31 mouse cellular contexts compared by ENCODE assay signal in the genomic region with DNA sequence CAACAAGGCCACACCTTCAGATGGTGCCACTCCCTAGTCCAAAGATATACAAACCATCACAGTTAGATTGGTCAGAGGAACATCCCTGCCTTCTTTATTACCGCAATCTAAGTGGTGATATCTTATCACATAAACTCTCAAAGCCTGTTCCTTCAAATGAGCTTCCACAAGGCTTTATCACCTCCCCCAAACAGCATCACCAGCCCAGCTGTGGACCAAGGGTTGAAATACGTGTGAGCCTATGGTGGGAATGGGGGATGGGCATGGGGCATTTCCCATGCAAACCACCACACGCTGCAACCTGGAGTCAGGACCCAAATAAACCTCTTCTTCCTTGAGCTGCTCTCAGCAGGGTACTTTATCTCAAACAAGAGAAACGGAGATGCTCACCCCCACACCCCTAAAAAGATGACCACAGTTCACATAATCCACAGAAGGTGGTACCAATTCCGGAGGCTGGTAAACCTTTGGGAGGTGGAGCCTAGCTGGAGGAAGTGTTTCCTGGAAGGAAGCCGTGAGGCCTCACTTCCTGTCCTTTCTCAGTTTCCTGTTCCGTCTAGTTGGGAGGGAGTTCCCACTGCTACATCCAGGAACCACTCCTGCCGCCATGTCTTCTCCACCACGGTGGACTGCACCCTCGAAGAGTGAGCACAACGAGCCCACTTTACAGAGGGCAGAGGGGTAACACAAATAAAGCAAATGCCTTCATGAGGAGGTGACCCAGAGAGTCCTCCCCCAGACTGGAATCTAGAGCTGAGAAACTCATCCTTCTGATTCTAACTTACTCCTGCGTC. TPM values are rescaled to one million over a fixed set of nuclear protein-coding genes. Genes with fewer than 3 reads are reported as not detected.
"Had no signal": no experiment of that assay in that cellular context is flagged by ENCODE, and none has a peak within 500 bp of the region (broad histone marks: within the 10 kb centered on the region; RNA-seq: fewer than 3 reads in every experiment).

No protein-coding gene starts in this region.

- ATAC-seq: forebrain, embryonic 13.5 days; forebrain, embryonic 14.5 days; forebrain, embryonic 15.5 days; forebrain, embryonic 16.5 days; forebrain, postnatal 0 days had no signal

- H3K27ac ChIP-seq: embryonic facial prominence, embryonic 10.5 days; embryonic facial prominence, embryonic 12.5 days; embryonic facial prominence, embryonic 13.5 days; embryonic facial prominence, embryonic 15.5 days; forebrain, embryonic 10.5 days; forebrain, embryonic 12.5 days; forebrain, embryonic 13.5 days; forebrain, embryonic 15.5 days; gastrocnemius, adult 2 months had no signal

- H3K4me3 ChIP-seq: embryonic facial prominence, embryonic 10.5 days; embryonic facial prominence, embryonic 12.5 days; embryonic facial prominence, embryonic 13.5 days; embryonic facial prominence, embryonic 15.5 days; erythroblast, embryonic 14.5 days; forebrain, embryonic 10.5 days; forebrain, embryonic 12.5 days; forebrain, embryonic 13.5 days; forebrain, embryonic 15.5 days; gastrocnemius, adult 2 months had no signal

- DNase-seq: cerebellum, adult 2 months; cerebellum, adult 8-10 months; cerebellum, adult 9-10 months; cerebellum, adult 9-11 months; cerebellum, postnatal 10 days; cerebellum, postnatal 14 days; cerebellum, postnatal 25 days; cerebellum, postnatal 36 days; embryo, embryonic 11 days; forebrain, postnatal 0 days; gastrocnemius, adult 2 months; gastrocnemius, postnatal 10 days; gastrocnemius, postnatal 14 days; gastrocnemius, postnatal 25 days; gastrocnemius, postnatal 36 days; heart, adult 18-20 months had no signal

- H3K4me1 ChIP-seq: embryonic facial prominence, embryonic 15.5 days; forebrain, embryonic 10.5 days; forebrain, embryonic 12.5 days had no signal

- H3K4me2 ChIP-seq: embryonic facial prominence, embryonic 12.5 days; embryonic facial prominence, embryonic 13.5 days; embryonic facial prominence, embryonic 15.5 days; forebrain, embryonic 12.5 days; forebrain, embryonic 13.5 days; forebrain, embryonic 15.5 days had no signal

- H3K9ac ChIP-seq: embryonic facial prominence, embryonic 12.5 days; embryonic facial prominence, embryonic 13.5 days; embryonic facial prominence, embryonic 15.5 days; forebrain, embryonic 12.5 days; forebrain, embryonic 13.5 days; forebrain, embryonic 15.5 days; forebrain, postnatal 0 days had no signal

- H3K27me3 ChIP-seq: embryonic facial prominence, embryonic 12.5 days; embryonic facial prominence, embryonic 15.5 days; forebrain, embryonic 12.5 days; forebrain, embryonic 13.5 days; forebrain, embryonic 15.5 days had no signal

- H3K36me3 ChIP-seq: embryonic facial prominence, embryonic 10.5 days; embryonic facial prominence, embryonic 12.5 days; embryonic facial prominence, embryonic 13.5 days; embryonic facial prominence, embryonic 15.5 days; forebrain, embryonic 10.5 days; forebrain, embryonic 12.5 days; forebrain, embryonic 15.5 days had no signal

- H3K9me3 ChIP-seq: embryonic facial prominence, embryonic 12.5 days; embryonic facial prominence, embryonic 15.5 days; forebrain, embryonic 10.5 days; forebrain, embryonic 12.5 days; forebrain, embryonic 13.5 days; forebrain, embryonic 15.5 days had no signal

RNA-seq across cellular contexts. Expression of gene Adamts18, which starts 11.5 kb away (rescaled TPM):
- total RNA-seq: common myeloid progenitor, adult 5-6 weeks; gastrocnemius, adult 18-20 months; granulocyte monocyte progenitor cell, adult 5-6 weeks; heart, adult 8-10 months had no signal
- polyA plus RNA-seq: erythroblast, embryonic 14.5 days had no signal
